Mouse (Mus musculus) neural tube, embryonic 15.5 days (tissue): ENCODE data around the gene Tmbim1. TPM values are rescaled to one million over a fixed set of nuclear protein-coding genes. Genes with fewer than 3 reads are reported as not detected.

Experiments used
- polyA plus RNA-seq: library from polyadenylated mRNA; unstranded; fragments of >200 nt; fragmentation: Nextera tagmentation; extraction: Ambion mirVana; gene quantifications from 2 replicates; pipeline ENCODE4 v1.2.1, GENCODE M21; 2015

Gene Tmbim1
- polyA plus RNA-seq, 1 experiment from 2014 or later = 10.1 TPM

Other genes with a start within 250 kb of the Tmbim1 start
- 13.3 and 20.6 TPM in 2 replicates for gene Tns1, start 181.2 kb downstream of the Tmbim1 start, polyA plus RNA-seq
- gene Rufy4, start 180.1 kb downstream of the Tmbim1 start, polyA plus RNA-seq = 0.18 and 0.37 TPM in 2 replicates
- 0.05 and 0.13 TPM in 2 replicates for gene Cxcr2, start 151.6 kb downstream of the Tmbim1 start, polyA plus RNA-seq
- gene Cxcr1, start 111.0 kb downstream of the Tmbim1 start, polyA plus RNA-seq = not detected in 2 replicates
- 393 and 423 TPM in 2 replicates for gene Arpc2, start 69.5 kb downstream of the Tmbim1 start, polyA plus RNA-seq
- gene Gpbar1, start 27.1 kb downstream of the Tmbim1 start, polyA plus RNA-seq = 0.73 TPM in 1 of 2 replicates, not detected in the other
- 209 and 236 TPM in 2 replicates for gene Aamp, start 20.9 kb downstream of the Tmbim1 start, polyA plus RNA-seq
- gene Pnkd, start 20.7 kb downstream of the Tmbim1 start, polyA plus RNA-seq = 152 and 156 TPM in 2 replicates
- 1.1 and 1.4 TPM in 2 replicates for gene Catip, start 56.5 kb upstream of the Tmbim1 start, polyA plus RNA-seq
- gene Slc11a1, start 69.6 kb upstream of the Tmbim1 start, polyA plus RNA-seq = 2.3 and 3.5 TPM in 2 replicates
- gene Ctdsp1, start 85.9 kb upstream of the Tmbim1 start, polyA plus RNA-seq = 16.8 and 30.2 TPM in 2 replicates
- gene Vil1, start 103.8 kb upstream of the Tmbim1 start, polyA plus RNA-seq = 0.33 and 5.9 TPM in 2 replicates
- gene Cnot9, start 200.4 kb upstream of the Tmbim1 start, polyA plus RNA-seq = 43.9 and 48.5 TPM in 2 replicates
- gene Plcd4, start 237.3 kb upstream of the Tmbim1 start, polyA plus RNA-seq = 10.1 and 10.8 TPM in 2 replicates
- 22.3 and 23.4 TPM in 2 replicates for gene Usp37, start 238.7 kb upstream of the Tmbim1 start, polyA plus RNA-seq